Mouse (Mus musculus) testis, postnatal 14 days (tissue): ENCODE measurements around the gene Capn10.
"Not testable (repeated sequence)": the region's sequence is repeated elsewhere in the genome, so short reads cannot be mapped to it uniquely, and the experiment has no call there.

ENCODE experiments used
- DNase-seq: peaks from one replicate; pipeline ENCODE4 v3.0.0; 2021; ENCODE audit warnings: low spot score

Capn10 gene

DNA sequence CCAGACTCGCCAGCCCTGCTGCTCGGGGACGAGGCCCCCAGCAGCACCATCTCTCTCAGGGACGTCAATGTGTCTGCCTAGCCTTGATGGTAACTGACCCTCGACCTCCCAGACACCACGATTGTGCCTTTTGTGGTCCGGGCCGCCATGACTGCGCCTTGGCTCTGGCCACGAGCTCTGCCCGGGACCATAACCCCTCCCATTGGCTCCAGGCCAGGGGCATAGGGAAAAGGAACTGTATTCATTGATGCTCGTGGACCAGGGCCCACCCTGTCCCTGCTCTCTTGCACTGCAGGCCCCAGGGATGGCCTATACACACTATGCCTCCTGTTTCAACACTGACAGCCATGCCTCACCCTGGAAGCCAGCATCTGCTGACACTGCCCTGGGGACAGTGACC, 14.4 kb upstream of the Capn10 start:
- DNase-seq: no peak

GRCm38 (mm10) chr1:92920474-92921200, 13.5 kb upstream of the Capn10 start:
- DNase-seq: no peak

- no peak for DNase-seq
Observed at GRCm38 (mm10) chr1:92921496-92921895, 12.7 kb upstream of the Capn10 start.

DNA sequence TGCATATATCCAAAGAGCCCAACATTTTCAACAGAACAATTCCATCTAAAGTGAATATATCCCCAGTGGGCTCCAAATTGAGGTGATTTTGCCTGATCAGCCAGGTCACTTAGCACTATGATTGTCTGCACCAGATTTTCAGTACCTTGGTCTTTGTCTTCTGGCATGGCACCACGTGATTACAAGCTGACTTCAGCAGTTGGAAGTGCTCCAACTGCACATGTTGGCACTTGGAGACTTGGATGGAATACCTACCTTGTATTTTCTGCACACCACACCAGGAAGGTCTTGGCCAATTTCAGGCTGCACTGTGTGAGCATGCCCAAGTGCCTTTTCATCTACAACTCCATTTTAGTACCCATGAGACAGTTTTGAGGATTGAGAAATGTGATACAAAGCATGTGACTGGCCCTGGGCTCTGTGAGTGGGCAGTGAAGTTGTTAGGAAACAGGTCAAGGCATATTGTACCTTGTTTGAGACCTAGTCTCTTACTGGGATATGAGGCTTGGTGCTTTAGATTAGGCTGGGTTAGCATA, 3.9 kb upstream of the Capn10 start:
- DNase-seq: no peak

DNA sequence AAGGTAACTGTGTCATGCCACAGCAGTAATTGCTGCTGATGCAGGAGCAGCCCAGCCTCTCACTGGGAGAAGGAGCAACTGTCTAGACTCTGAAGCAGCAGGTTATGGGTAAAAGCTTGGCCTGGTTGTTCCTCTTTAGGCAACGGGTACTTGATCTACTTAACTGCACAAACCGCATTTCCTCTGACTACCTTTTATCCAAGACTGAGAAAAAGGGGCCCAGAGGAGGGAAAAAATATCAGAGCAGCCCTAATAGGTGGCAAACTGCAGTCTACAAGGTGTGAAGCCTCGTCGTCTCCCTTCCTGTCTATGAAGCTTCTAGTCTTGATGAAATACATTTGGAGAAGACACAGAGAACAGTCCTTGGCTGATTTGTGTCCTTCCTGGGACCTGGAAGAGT, 565 bp upstream of the Capn10 start:
- no peak for DNase-seq

DNA sequence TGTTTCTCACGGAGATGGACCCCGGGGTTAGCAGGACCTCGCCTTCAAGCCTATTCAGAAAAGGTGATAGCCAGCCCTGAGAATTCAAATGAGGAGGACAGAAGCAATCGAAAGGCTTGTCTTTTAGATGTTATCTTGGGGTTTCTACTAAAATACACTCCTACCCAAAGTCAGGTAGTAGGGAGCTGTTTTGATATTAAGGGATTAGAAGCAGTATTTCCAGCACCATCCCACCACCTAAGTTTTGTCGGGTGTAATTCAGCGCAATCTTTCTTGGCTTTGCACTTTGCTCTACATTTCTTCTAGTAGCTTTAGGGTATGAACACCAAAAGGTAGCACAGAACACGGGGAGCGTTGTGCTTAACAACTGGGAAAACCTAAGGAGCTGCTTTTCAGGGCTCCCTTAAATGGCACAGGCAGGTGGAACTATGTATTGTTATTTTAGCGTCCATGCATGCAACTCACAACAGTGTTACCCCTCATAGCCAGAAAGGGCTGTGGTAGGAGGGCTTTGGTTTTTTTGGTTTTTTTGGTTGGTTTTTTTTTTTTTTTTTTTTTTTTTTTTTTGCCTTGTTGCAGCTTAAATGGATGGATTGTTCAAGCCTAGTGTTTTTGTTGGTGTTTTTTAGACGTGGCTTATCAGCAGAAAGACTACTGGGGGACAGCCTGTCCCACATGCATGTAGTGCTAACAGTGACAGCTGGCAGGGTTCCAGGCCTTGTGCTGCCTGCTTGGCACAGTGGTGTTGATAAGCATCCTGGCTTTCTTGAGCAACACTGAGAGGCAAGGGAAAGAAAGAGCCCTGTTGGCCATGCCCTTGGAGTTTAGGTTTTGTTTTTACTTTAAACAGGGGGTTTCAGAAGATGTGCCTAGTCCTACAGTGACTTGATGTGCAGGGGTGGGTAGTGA, 1.1 kb downstream of the Capn10 start:
- peak; percentile 78 for DNase-seq

GRCm38 (mm10) chr1:92935977-92936376, 1.8 kb downstream of the Capn10 start:
- no peak for DNase-seq

DNA sequence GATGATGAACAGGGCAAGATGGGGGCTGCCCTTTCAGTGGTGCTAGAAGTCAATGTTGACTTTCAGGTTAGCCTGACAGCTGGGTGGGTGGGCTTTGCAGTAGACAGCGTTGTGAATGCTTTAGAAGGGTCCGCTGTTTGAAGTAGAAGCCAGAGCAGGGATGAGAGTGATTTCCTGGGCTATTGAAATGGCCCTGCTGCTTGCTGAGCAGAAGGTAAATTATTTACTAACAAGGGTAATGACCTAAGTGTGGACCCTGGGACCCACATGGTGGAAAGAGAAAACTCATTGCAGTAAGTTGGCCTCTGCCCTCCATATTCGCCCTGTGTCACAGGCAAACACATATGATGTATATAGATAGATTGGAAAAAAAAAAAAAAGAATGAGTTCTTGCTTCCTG, 2.3 kb downstream of the Capn10 start:
- peak; percentile 42 for DNase-seq

GRCm38 (mm10) chr1:92937797-92938196, 3.6 kb downstream of the Capn10 start:
- no peak for DNase-seq

- no peak for DNase-seq
Observed at GRCm38 (mm10) chr1:92939746-92940145, 5.6 kb downstream of the Capn10 start.

DNA sequence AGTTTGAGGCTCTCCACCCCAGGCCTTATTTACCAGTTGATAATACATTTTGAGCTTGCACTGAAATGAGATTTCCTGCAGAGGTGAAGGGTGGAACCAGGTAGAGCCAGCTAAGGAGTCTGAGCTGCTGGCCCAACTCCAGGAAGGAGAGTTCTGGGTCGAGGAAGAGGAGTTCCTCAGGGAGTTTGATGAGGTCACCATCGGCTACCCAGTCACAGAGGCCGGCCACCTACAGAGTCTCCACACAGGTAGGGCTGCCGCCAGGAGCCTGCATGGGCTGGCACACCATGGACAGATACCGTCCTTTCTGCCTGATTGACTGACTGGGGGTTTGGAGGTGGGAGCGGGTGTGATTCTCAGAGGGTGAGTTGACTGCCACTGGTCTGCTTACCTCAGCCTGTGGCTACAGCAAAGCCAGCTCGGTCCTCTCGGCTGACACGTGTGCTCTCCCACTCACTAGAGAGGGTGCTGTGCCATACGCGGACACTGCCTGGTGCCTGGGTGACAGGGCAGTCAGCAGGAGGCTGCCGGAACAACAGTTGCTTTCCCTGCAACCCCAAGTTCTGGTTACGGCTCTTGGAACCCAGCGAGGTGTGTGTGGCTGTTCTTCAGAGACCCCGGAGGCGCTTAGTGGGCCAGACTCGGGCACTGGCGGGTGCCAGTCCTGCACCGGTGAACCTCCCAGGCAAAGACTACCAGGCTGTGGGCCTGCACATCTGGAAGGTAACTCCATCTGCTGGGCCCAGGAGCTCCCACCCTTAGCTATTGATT, 9.2 kb downstream of the Capn10 start:
- DNase-seq: no peak

- no peak for DNase-seq
Observed at GRCm38 (mm10) chr1:92947966-92948365, 13.8 kb downstream of the Capn10 start.

- DNase-seq: no peak
Observed at GRCm38 (mm10) chr1:92949426-92949825, 15.2 kb downstream of the Capn10 start.

- no peak for DNase-seq
Observed at GRCm38 (mm10) chr1:92950607-92951006, 16.4 kb downstream of the Capn10 start, which contains the start of gene Gpr35. Gene Gpr35, plus strand, starts transcription at chr1:92950865.

DNA sequence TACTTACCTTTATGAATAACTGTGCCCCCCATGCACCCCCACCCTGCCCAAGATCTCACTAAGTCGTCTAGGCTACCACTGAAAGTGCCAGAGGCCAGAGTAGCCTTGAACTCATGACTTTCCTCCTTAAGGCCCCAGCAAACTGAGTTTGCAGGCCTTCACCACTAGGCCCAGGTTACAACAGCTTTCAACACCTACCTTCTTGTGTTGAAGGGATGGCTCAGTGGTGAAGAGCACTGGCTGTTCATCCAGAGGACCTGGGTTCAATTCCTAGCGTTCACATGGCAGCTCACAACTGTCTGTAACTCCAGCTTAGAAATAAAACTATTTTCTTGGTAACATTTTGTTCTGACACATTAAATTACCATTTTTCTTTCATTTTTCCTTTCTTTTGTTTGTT, 19.5 kb downstream of the Capn10 start:
- DNase-seq: no peak

GRCm38 (mm10) chr1:92956571-92957335, 22.6 kb downstream of the Capn10 start:
- DNase-seq: peak; percentile 44

DNA sequence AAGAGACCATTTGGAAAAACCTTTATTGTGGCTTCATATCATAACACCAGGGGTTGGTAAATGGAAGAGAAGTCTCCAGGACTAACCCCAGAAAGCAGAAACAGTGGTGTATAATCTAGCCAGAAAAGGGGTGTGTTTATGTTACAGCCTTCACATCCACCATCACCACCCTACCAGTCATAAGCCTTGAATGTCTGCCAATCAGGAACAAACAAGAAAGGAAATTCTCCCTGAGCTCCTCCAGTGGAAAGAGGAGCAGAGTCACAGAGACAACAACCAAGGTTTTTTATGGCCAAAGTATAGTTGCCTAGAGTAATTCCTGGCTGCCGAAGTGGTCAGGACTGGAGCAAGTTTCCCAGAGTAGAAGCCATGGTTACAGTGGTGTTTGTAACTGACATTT, 24.8 kb downstream of the Capn10 start:
- DNase-seq: no peak

DNA sequence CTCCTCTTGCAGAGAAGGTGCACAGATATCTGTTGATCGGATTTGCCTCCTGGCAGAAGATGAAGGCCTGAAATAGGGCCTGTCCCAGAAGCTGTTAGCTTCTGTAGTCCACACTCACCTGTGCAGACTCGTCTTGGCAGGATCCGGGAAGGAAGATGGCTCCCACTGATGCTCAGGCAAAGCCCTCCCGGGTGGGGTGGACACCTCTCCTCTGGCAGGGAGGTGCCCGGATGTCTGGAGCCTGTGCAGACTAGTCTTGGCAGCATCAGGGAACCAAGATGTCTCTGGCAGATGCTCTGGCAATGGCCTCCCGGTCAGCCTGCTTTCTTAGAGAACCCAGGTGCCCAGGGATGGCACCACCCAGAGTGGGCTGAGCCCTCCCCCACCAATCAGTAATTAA, 36.6 kb downstream of the Capn10 start:
- not testable (repeated sequence) for DNase-seq

GRCm38 (mm10) chr1:92971879-92972795, 38.0 kb downstream of the Capn10 start:
- no peak for DNase-seq

- DNase-seq: no peak
Observed at GRCm38 (mm10) chr1:92972854-92973253, 38.7 kb downstream of the Capn10 start.
